Mouse (Mus musculus) small intestine, adult 2 months (tissue): ENCODE data around the gene Tnnt3.

Source experiments
- CTCF ChIP-seq: fragments of 200-500 bp; IDR thresholded peaks from 2 replicates; pipeline ENCODE4 v1.5.1; 2012; ENCODE audit warnings: low read depth, mild to moderate bottlenecking, control low read depth, inconsistent platforms, low read length, moderate library complexity, mixed read lengths; ENCODE audit not compliant: insufficient replicate concordance, insufficient read length; ENCODE audit errors: extremely low read depth
- POLR2A ChIP-seq: fragments of 200-500 bp; IDR thresholded peaks from 2 replicates; pipeline ENCODE4 v1.6.1; 2012; ENCODE audit warnings: low read depth, mild to moderate bottlenecking, control low read depth, inconsistent platforms, low read length, moderate library complexity

DNA sequence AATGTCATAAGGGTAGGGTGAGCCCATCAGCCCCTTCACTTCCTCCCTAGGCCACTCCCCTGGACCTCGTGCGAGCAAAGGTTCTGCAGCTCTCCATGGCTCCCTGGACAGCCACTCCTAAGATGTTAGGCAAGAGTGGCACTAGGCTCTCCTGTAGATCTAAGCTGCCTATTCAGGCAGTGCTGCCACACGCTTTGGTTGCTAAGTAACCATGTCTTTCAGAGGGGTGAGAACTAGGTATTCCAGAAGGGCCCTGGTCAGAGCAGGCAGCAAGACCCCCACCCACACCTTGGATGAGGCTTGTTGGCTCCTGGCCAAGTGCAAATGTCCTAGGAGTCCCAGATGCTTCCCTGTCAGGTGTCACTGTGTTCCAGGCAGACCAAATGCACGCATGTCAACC lies 7.9 kb downstream of the Tnnt3 start:
- TF ChIP-seq CTCF = no peak
- no peak for TF ChIP-seq POLR2A
